Mouse (Mus musculus) forebrain, postnatal 0 days (tissue): ENCODE data around the gene Ccdc137. TPM values are rescaled to one million over a fixed set of nuclear protein-coding genes. Genes with fewer than 3 reads are reported as not detected.

ENCODE experiments used
- ATAC-seq: fragments of 200-750 bp; cut with Nextera tagmentation; 2 replicates; pipeline ENCODE4 v1.8.0; 2017; ENCODE audit warnings: mild to moderate bottlenecking, moderate library complexity
- DNase-seq: peaks from one replicate; pipeline ENCODE4 v3.0.0-alpha.2; 2015
- H3K27ac ChIP-seq: fragments of 300-500 bp; sonication (generic); 2 replicates; pipeline ENCODE4 v1.5.1; 2014; ENCODE audit warnings: low read depth, mild to moderate bottlenecking, antibody characterized with exemption, low read length, moderate library complexity, mixed read lengths
- H3K27me3 ChIP-seq: fragments of 300-500 bp; sonication (generic); 2 replicates; pipeline ENCODE4 v1.6.1; 2014; ENCODE audit warnings: mild to moderate bottlenecking, low read length, mixed read lengths; ENCODE audit not compliant: insufficient read depth
- H3K36me3 ChIP-seq: fragments of 300-500 bp; sonication (generic); 2 replicates; pipeline ENCODE4 v1.6.1; 2014; ENCODE audit warnings: mild to moderate bottlenecking, moderate library complexity; ENCODE audit not compliant: insufficient read depth
- H3K4me1 ChIP-seq: fragments of 300-500 bp; sonication (generic); 2 replicates; pipeline ENCODE4 v1.6.1; 2014; ENCODE audit warnings: antibody characterized with exemption; ENCODE audit not compliant: insufficient read depth
- H3K4me2 ChIP-seq: fragments of 300-500 bp; sonication (generic); 2 replicates; pipeline ENCODE4 v1.6.1; 2014; ENCODE audit warnings: low read depth, mild to moderate bottlenecking, moderate library complexity
- H3K4me3 ChIP-seq: fragments of 300-500 bp; sonication (generic); 2 replicates; pipeline ENCODE4 v1.5.1; 2014; ENCODE audit warnings: low read depth, low read length, mixed read lengths
- H3K9ac ChIP-seq: fragments of 300-500 bp; sonication (generic); 2 replicates; pipeline ENCODE4 v1.6.1; 2014; ENCODE audit warnings: mild to moderate bottlenecking
- H3K9me3 ChIP-seq: fragments of 300-500 bp; sonication (generic); 2 replicates; pipeline ENCODE4 v1.6.1; 2016; ENCODE audit warnings: low read length
- CTCF ChIP-seq: sonication (generic); IDR thresholded peaks from 2 replicates; pipeline ENCODE4 v1.5.1; 2016; ENCODE audit warnings: antibody characterized with exemption, control low read depth, low read depth
- WGBS: fragments of 180-500 bp; shearing (Covaris S2); extraction: QIAGEN DNeasy Blood & Tissue Kit; methylation state at CpG from one replicate; pipeline ENCODE4 v1.1.7; 2014; 5-methylcytosine and 5-hydroxymethylcytosine counted together
- polyA plus RNA-seq: library from polyadenylated mRNA; unstranded; fragments of >200 nt; fragmentation: Nextera tagmentation; extraction: Ambion mirVana; gene quantifications from 2 replicates; pipeline ENCODE4 v1.2.1, GENCODE M21; 2015
- total RNA-seq: library from RNA; depleted of rRNA; stranded (reverse); fragments of >200 nt; gene quantifications from 2 replicates; pipeline ENCODE4 v1.2.3, GENCODE M21; 2014

Ccdc137 gene
- total and polyA plus RNA-seq, 2 experiments from 2014 or later = 13.6 to 18.1 TPM

DNA sequence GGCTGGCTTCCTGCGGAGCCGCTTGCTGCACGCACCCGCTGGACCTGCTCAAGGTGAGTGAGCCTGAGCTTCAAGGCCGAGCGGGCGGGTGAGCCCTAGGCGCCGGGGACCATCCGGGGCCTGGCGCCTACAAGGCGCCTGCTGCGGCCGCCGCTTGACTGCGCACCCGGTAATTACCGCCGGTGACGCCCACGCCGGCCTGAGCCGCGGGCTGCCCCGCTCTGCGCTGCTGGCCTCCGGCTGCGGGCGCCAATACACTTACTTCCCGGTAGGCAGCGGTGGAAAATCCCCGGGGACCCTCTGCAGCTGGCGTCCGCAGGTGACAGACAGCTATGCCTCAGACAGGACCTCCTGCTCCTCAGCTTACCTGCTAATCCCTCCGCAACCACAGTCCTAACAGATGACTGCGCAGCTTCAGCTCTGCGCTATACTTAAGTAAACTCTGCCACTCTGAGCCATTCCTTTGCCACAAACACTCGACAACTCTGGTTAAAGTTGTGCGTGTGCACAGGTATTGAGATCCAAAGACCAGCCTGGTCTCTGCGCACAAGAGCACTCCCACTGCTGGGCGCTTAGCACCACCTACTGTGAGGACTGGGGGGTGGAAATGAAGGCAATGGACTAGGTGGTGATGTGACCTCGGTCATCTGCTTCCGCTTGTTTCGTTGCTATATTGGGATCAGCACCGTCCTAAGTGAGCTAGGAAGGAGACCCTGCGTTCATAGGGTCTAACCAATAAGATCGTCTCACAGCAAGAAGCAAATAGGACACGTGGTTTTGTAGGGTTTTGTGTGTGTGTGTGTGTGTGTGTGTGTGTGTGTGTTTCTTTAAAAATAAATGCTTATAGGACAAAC, 34.3 kb downstream of the Ccdc137 start:
- WGBS = 2% methylated on average over 48 of the region's 48 CpGs
- Histone ChIP-seq H3K4me3 (peak overlapping the region; percentile 62), H3K4me1 (peaks cover 17% of the 10 kb centered on the region), H3K27me3 (no peaks in the 10 kb centered on the region), H3K9me3 (no peaks in the 10 kb centered on the region), H3K27ac (peak overlapping the region; percentile 48), H3K4me2 (peak overlapping the region; percentile 96), H3K36me3 (peaks cover 55% of the 10 kb centered on the region), H3K9ac (peak overlapping the region; percentile 68)
- ATAC-seq = peak; percentile 36
- peak; percentile 65 for DNase-seq
- peak; percentile 49 for TF ChIP-seq CTCF

- Histone ChIP-seq H3K27ac (peak overlapping the region; percentile 48; the same call in 1 of the 2 replicates), H3K9me3 (no peaks in the 10 kb centered on the region), H3K4me1 (peaks cover 17% of the 10 kb centered on the region), H3K4me2 (peak overlapping the region; percentile 96), H3K9ac (peak overlapping the region; percentile 68), H3K27me3 (no peaks in the 10 kb centered on the region), H3K4me3 (peak overlapping the region; percentile 62), H3K36me3 (peaks cover 54% of the 10 kb centered on the region)
- 12% methylated on average over 3 of the region's 3 CpGs for WGBS
- no peak for DNase-seq
- ATAC-seq = no peak
- TF ChIP-seq CTCF = no peak
Observed at GRCm38 (mm10) chr11:120492878-120493203, 34.9 kb downstream of the Ccdc137 start.

DNA sequence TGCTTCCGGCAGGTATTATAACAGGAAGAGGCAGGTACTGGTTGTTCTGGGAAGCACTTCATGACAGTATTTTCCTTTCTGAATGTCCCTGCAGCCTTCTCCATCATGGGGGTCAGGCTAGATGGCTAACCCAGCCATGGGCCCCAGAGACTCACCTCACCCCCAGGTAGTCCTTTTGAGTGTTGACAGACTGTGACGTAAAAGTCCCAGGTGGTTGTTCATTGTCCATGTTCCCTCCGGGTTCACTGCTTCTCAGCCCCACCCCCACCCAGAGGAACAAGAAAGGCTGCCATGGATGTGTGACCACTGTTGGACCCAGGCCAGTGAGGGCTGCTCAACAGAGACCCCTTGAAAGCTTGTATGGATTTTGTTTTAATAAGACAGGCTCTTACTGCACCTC, 35.4 kb downstream of the Ccdc137 start:
- peaks cover 17% of the 10 kb centered on the region for H3K4me1 ChIP-seq
- no peak for TF ChIP-seq CTCF
- peaks cover 54% of the 10 kb centered on the region for H3K36me3 ChIP-seq
- ATAC-seq = no peak
- 42% methylated on average over 3 of the region's 3 CpGs for WGBS
- H3K4me3 ChIP-seq = peak overlapping the region; percentile 62
- peak overlapping the region; percentile 48; the same call in 1 of the 2 replicates for H3K27ac ChIP-seq
- no peaks in the 10 kb centered on the region for H3K27me3 ChIP-seq
- DNase-seq = no peak
- H3K4me2 ChIP-seq = peak overlapping the region; percentile 96
- H3K9me3 ChIP-seq = no peaks in the 10 kb centered on the region
- peak overlapping the region; percentile 68 for H3K9ac ChIP-seq

- Histone ChIP-seq H3K4me2 (no peak overlapping the region), H3K27me3 (no peaks in the 10 kb centered on the region), H3K4me1 (peaks cover 17% of the 10 kb centered on the region), H3K36me3 (peaks cover 52% of the 10 kb centered on the region), H3K4me3 (no peak overlapping the region), H3K27ac (no peak overlapping the region), H3K9ac (no peak overlapping the region), H3K9me3 (no peaks in the 10 kb centered on the region)
- ATAC-seq (no peak), DNase-seq (no peak)
- WGBS = 85% methylated on average over 3 of the region's 3 CpGs
- TF ChIP-seq CTCF = no peak
Observed at GRCm38 (mm10) chr11:120493911-120494310, 36.0 kb downstream of the Ccdc137 start.

GRCm38 (mm10) chr11:120497436-120497835, 39.5 kb downstream of the Ccdc137 start:
- no peak for ATAC-seq
- no peak for TF ChIP-seq CTCF
- H3K27me3 ChIP-seq = no peaks in the 10 kb centered on the region
- H3K36me3 ChIP-seq = peaks cover 44% of the 10 kb centered on the region
- H3K4me2 ChIP-seq = no peak overlapping the region
- 0 out of 2 replicates have a peak, but pooled peaks cover 7% of the 10 kb centered on the region for H3K4me1 ChIP-seq
- DNase-seq = no peak
- H3K9ac ChIP-seq = no peak overlapping the region
- 91% methylated on average over 3 of the region's 3 CpGs for WGBS
- no peak overlapping the region for H3K4me3 ChIP-seq
- no peak overlapping the region for H3K27ac ChIP-seq
- no peaks in the 10 kb centered on the region for H3K9me3 ChIP-seq

DNA sequence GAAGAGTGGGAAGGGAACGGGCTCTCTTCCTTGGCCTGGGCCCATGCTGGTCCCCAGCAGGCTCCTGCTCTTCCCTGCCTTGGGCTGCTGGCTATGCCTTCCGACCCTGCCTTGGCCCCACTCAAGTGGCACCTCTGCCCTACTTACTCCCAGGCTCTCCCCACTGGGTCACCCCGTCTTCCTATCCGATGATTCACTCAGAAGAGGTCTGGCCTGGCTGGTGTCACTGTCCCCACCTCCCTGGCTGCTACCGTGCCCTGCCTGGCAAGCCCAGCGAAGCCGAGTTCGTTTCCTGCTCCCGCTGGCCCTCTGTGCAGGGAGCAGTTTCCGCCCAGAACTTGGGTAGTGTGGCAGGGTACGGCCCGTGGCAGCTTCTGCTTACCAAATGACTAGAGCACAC, 40.3 kb downstream of the Ccdc137 start:
- Histone ChIP-seq H3K27me3 (no peaks in the 10 kb centered on the region), H3K4me2 (no peak overlapping the region), H3K27ac (no peak overlapping the region), H3K9me3 (no peaks in the 10 kb centered on the region), H3K9ac (no peak overlapping the region), H3K36me3 (peaks cover 44% of the 10 kb centered on the region), H3K4me3 (no peak overlapping the region), H3K4me1 (0 out of 2 replicates have a peak, but pooled peaks cover 2% of the 10 kb centered on the region)
- WGBS = 95% methylated on average over 12 of the region's 12 CpGs
- no peak for DNase-seq
- no peak for TF ChIP-seq CTCF
- no peak for ATAC-seq

DNA sequence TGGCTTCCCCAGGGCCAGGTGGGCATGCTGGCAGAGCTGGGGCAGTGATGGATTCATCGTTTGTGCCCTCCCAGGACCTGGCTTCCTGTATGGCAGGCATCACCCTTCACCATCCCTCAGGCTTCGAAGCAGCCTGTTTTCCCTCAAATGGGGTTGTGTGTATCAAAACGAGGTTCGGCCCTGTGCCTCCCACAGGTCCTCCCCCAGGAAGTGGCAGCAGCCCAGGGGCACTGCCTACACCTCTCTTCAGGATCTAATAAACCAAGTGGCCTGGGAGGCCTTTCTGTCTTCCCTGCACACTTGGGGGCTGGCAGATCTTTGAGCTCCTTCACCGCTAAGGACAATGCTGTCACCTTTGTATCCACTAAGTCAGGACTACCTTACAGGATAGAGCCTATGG, 41.0 kb downstream of the Ccdc137 start:
- no peak for TF ChIP-seq CTCF
- no peaks in the 10 kb centered on the region for H3K9me3 ChIP-seq
- H3K27me3 ChIP-seq = no peaks in the 10 kb centered on the region
- no peak overlapping the region for H3K4me2 ChIP-seq
- no peak for ATAC-seq
- no peaks in the 10 kb centered on the region for H3K4me1 ChIP-seq
- no peak for DNase-seq
- H3K27ac ChIP-seq = no peak overlapping the region
- H3K36me3 ChIP-seq = peaks cover 44% of the 10 kb centered on the region
- no peak overlapping the region for H3K4me3 ChIP-seq
- no peak overlapping the region for H3K9ac ChIP-seq
- WGBS = 91% methylated on average over 5 of the region's 5 CpGs
